Mouse (Mus musculus): ENCODE measurements around the gene Cdkn1a.

Cdkn1a gene

GRCm38 (mm10) chr17:29120666-29121065, 29.9 kb downstream of the Cdkn1a start:
- DNase-seq, result peak; percentile 2

GRCm38 (mm10) chr17:29122817-29123216, 32.0 kb downstream of the Cdkn1a start:
- DNase-seq, result peak; percentile 0

GRCm38 (mm10) chr17:29123578-29124174, 32.9 kb downstream of the Cdkn1a start:
- DNase-seq, result peak; percentile 0

GRCm38 (mm10) chr17:29126561-29126960, 35.8 kb downstream of the Cdkn1a start:
- DNase-seq, result peak; percentile 1

GRCm38 (mm10) chr17:29129341-29129740, 38.6 kb downstream of the Cdkn1a start:
- no peak for DNase-seq

GRCm38 (mm10) chr17:29135066-29135465, 44.3 kb downstream of the Cdkn1a start:
- peak; percentile 64 for DNase-seq

- DNase-seq, result no peak
Observed at GRCm38 (mm10) chr17:29136236-29136635, 45.5 kb downstream of the Cdkn1a start.

GRCm38 (mm10) chr17:29137906-29138305, 47.1 kb downstream of the Cdkn1a start:
- DNase-seq, result no peak

- no peak for DNase-seq
Observed at GRCm38 (mm10) chr17:29141577-29141976, 50.8 kb downstream of the Cdkn1a start.

GRCm38 (mm10) chr17:29143266-29143665, 52.5 kb downstream of the Cdkn1a start:
- peak; percentile 29 for DNase-seq

GRCm38 (mm10) chr17:29145101-29145500, 54.3 kb downstream of the Cdkn1a start:
- no peak for DNase-seq

- peak; percentile 46 for DNase-seq
Observed at GRCm38 (mm10) chr17:29147273-29147672, 56.5 kb downstream of the Cdkn1a start.

GRCm38 (mm10) chr17:29147773-29148172, 57.0 kb downstream of the Cdkn1a start:
- no peak for DNase-seq

- DNase-seq, result no peak
Observed at GRCm38 (mm10) chr17:29149766-29150165, 59.0 kb downstream of the Cdkn1a start.

Measured in thymus, postnatal 14 days (tissue).